Mouse (Mus musculus) stomach, embryonic 16.5 days (tissue): Measurements from ENCODE around the gene Lsm12. TPM values are rescaled to one million over a fixed set of nuclear protein-coding genes. Genes with fewer than 3 reads are reported as not detected.
A peak's percentile ranks its signal among the peaks of the same experiment; 100 is the strongest.

Experiments used
- ATAC-seq: fragments of 200-750 bp; cut with Nextera tagmentation; 2 replicates; pipeline ENCODE4 v1.8.0; 2017; ENCODE audit warnings: moderate number of reproducible peaks, moderate TSS enrichment; ENCODE audit not compliant: insufficient read depth, low FRiP score
- H3K27ac ChIP-seq: fragments of 300-500 bp; sonication (generic); 2 replicates; pipeline ENCODE4 v1.5.1; 2014; ENCODE audit warnings: low read length
- H3K27me3 ChIP-seq: fragments of 300-500 bp; sonication (generic); 2 replicates; pipeline ENCODE4 v1.6.1; 2014; ENCODE audit warnings: low read length, control low read depth, mixed read lengths; ENCODE audit not compliant: control insufficient read depth, insufficient read depth
- H3K36me3 ChIP-seq: fragments of 300-500 bp; sonication (generic); 2 replicates; pipeline ENCODE4 v1.6.1; 2014; ENCODE audit warnings: low read length; ENCODE audit not compliant: control insufficient read depth, insufficient read depth
- H3K4me1 ChIP-seq: fragments of 300-500 bp; sonication (generic); 2 replicates; pipeline ENCODE4 v1.6.1; 2014; ENCODE audit warnings: low read length, control low read depth, mixed read lengths; ENCODE audit not compliant: control insufficient read depth, insufficient read depth
- H3K4me2 ChIP-seq: fragments of 300-500 bp; sonication (generic); 2 replicates; pipeline ENCODE4 v1.6.1; 2014; ENCODE audit warnings: low read depth, low read length, mixed read lengths
- H3K4me3 ChIP-seq: fragments of 300-500 bp; sonication (generic); replicated peaks from 2 replicates; pipeline ENCODE4 v1.5.1; 2014; ENCODE audit warnings: mild to moderate bottlenecking, low read length
- H3K9ac ChIP-seq: fragments of 300-500 bp; sonication (generic); 2 replicates; pipeline ENCODE4 v1.6.1; 2014; ENCODE audit warnings: low read length
- H3K9me3 ChIP-seq: fragments of 300-500 bp; sonication (generic); replicated peaks from 2 replicates; pipeline ENCODE4 v1.6.1; 2016; ENCODE audit warnings: low read length, control low read depth; ENCODE audit not compliant: control insufficient read depth
- WGBS: fragments of 180-500 bp; shearing (Covaris S2); extraction: QIAGEN DNeasy Blood & Tissue Kit; methylation state at CpG from one replicate; pipeline ENCODE4 v1.1.7; 2014; 5-methylcytosine and 5-hydroxymethylcytosine counted together
- polyA plus RNA-seq: library from polyadenylated mRNA; unstranded; fragments of >200 nt; fragmentation: Nextera tagmentation; extraction: Ambion mirVana; gene quantifications from 2 replicates; pipeline ENCODE4 v1.2.1, GENCODE M21; 2015

Lsm12 gene
- polyA plus RNA-seq, 1 experiment from 2014 or later: 85.4 TPM

- peaks cover 7% of the 10 kb centered on the region; the same call in 1 of the 2 replicates for H3K36me3 ChIP-seq
- 34% methylated on average over 2 of the region's 2 CpGs for WGBS
- H3K27me3 ChIP-seq: no peaks in the 10 kb centered on the region
- no peak overlapping the region for H3K4me2 ChIP-seq
- no peak for ATAC-seq
- no peaks in the 10 kb centered on the region for H3K9me3 ChIP-seq
- H3K4me1 ChIP-seq: peaks cover 66% of the 10 kb centered on the region
- no peak overlapping the region for H3K4me3 ChIP-seq
- H3K9ac ChIP-seq: no peak overlapping the region
- H3K27ac ChIP-seq: no peak overlapping the region
Measured at GRCm38 (mm10) chr11:102209742-102210141, 24.6 kb upstream of the Lsm12 start.

- Histone ChIP-seq H3K27ac (no peak overlapping the region), H3K4me2 (no peak overlapping the region), H3K27me3 (no peaks in the 10 kb centered on the region), H3K9me3 (no peaks in the 10 kb centered on the region), H3K4me3 (no peak overlapping the region), H3K36me3 (peaks cover 7% of the 10 kb centered on the region; the same call in 1 of the 2 replicates), H3K9ac (no peak overlapping the region), H3K4me1 (peaks cover 57% of the 10 kb centered on the region)
- WGBS: 44% methylated on average over 3 of the region's 4 CpGs
- ATAC-seq: no peak
Measured at GRCm38 (mm10) chr11:102208846-102209245, 23.8 kb upstream of the Lsm12 start.

GRCm38 (mm10) chr11:102207825-102208777 is 23.0 kb upstream of the Lsm12 start:
- peak overlapping the region; percentile 35; the same call in 1 of the 2 replicates for H3K9ac ChIP-seq
- H3K36me3 ChIP-seq: peaks cover 12% of the 10 kb centered on the region; the same call in 1 of the 2 replicates
- H3K27me3 ChIP-seq: no peaks in the 10 kb centered on the region
- H3K4me1 ChIP-seq: peaks cover 50% of the 10 kb centered on the region
- 48% methylated on average over 11 of the region's 11 CpGs for WGBS
- peak overlapping the region; percentile 56 for H3K27ac ChIP-seq
- H3K4me3 ChIP-seq: no peak overlapping the region
- no peaks in the 10 kb centered on the region for H3K9me3 ChIP-seq
- H3K4me2 ChIP-seq: peak overlapping the region; percentile 11; the same call in 1 of the 2 replicates
- ATAC-seq: peak; percentile 39; the same call in 1 of the 2 replicates

- Histone ChIP-seq H3K4me3 (no peak overlapping the region), H3K9ac (no peak overlapping the region), H3K36me3 (peaks cover 12% of the 10 kb centered on the region; the same call in 1 of the 2 replicates), H3K27ac (no peak overlapping the region), H3K4me2 (no peak overlapping the region), H3K27me3 (no peaks in the 10 kb centered on the region), H3K4me1 (peaks cover 39% of the 10 kb centered on the region), H3K9me3 (no peaks in the 10 kb centered on the region)
- no peak for ATAC-seq
- 77% methylated on average over 30 of the region's 30 CpGs for WGBS
Measured at GRCm38 (mm10) chr11:102206481-102206880, 21.4 kb upstream of the Lsm12 start.

GRCm38 (mm10) chr11:102201408-102201821 is 16.3 kb upstream of the Lsm12 start:
- Histone ChIP-seq H3K36me3 (peaks cover 38% of the 10 kb centered on the region), H3K27me3 (no peaks in the 10 kb centered on the region)
- peak; percentile 53; the same call in 1 of the 2 replicates for ATAC-seq

GRCm38 (mm10) chr11:102199856-102200255 is 14.8 kb upstream of the Lsm12 start:
- Histone ChIP-seq H3K9ac (no peak overlapping the region), H3K4me3 (no peak overlapping the region), H3K36me3 (peaks cover 33% of the 10 kb centered on the region), H3K4me2 (no peak overlapping the region), H3K4me1 (no peaks in the 10 kb centered on the region), H3K9me3 (no peaks in the 10 kb centered on the region), H3K27ac (no peak overlapping the region), H3K27me3 (no peaks in the 10 kb centered on the region)
- no peak for ATAC-seq
- WGBS: 48% methylated on average over 9 of the region's 9 CpGs

More at GRCm38 (mm10) chr11:102201408-102201821, 16.3 kb upstream of the Lsm12 start:
- Histone ChIP-seq H3K9ac (no peak overlapping the region), H3K4me1 (no peaks in the 10 kb centered on the region), H3K4me3 (no peak overlapping the region), H3K9me3 (no peaks in the 10 kb centered on the region), H3K27ac (no peak overlapping the region), H3K4me2 (no peak overlapping the region)
- WGBS: 71% methylated on average over 12 of the region's 12 CpGs

- no peak for ATAC-seq
- no peak overlapping the region for H3K9ac ChIP-seq
- no peak overlapping the region for H3K27ac ChIP-seq
- WGBS: 69% methylated on average over 6 of the region's 6 CpGs
- no peak overlapping the region for H3K4me3 ChIP-seq
- H3K36me3 ChIP-seq: peaks cover 28% of the 10 kb centered on the region
- no peaks in the 10 kb centered on the region for H3K9me3 ChIP-seq
- no peaks in the 10 kb centered on the region for H3K4me1 ChIP-seq
- H3K27me3 ChIP-seq: no peaks in the 10 kb centered on the region
- no peak overlapping the region for H3K4me2 ChIP-seq
Measured at GRCm38 (mm10) chr11:102198245-102198644, 13.1 kb upstream of the Lsm12 start.

- no peak overlapping the region for H3K27ac ChIP-seq
- no peaks in the 10 kb centered on the region for H3K9me3 ChIP-seq
- no peak overlapping the region for H3K4me3 ChIP-seq
- no peak overlapping the region for H3K9ac ChIP-seq
- no peaks in the 10 kb centered on the region for H3K27me3 ChIP-seq
- peaks cover 28% of the 10 kb centered on the region for H3K36me3 ChIP-seq
- ATAC-seq: 0 out of 2 replicates have a peak, but pooled peaks have one; percentile 24
- no peak overlapping the region for H3K4me2 ChIP-seq
- WGBS: 69% methylated on average over 21 of the region's 21 CpGs
- 0 out of 2 replicates have a peak, but pooled peaks cover 2% of the 10 kb centered on the region for H3K4me1 ChIP-seq
Measured at GRCm38 (mm10) chr11:102196018-102196797, 11.1 kb upstream of the Lsm12 start.
